19 mouse cellular contexts compared by ENCODE assay signal in genomic region chr12:85126986-85127603, GRCm38 (mm10). TPM values are rescaled to one million over a fixed set of nuclear protein-coding genes. Genes with fewer than 3 reads are reported as not detected.
A peak's percentile ranks its signal among the peaks of the same experiment; 100 is the strongest.
DNase-seq lines count a peak whose midpoint lies in the region; ATAC-seq lines count a peak whose summit lies in the region.
"Had no signal": no experiment of that assay in that cellular context is flagged by ENCODE, and none has a peak within 500 bp of the region (broad histone marks: within the 10 kb centered on the region; RNA-seq: fewer than 3 reads in every experiment).

No protein-coding gene starts in this region.

- no peak for ATAC-seq in kidney, embryonic 16.5 days (ENCODE audit: low FRiP score, low TSS enrichment)
- peak; percentile 58; the same call in 1 of the 2 replicates for ATAC-seq in megakaryocyte-erythroid progenitor cell, adult 5-6 weeks (replicated peaks; ENCODE audit: low FRiP score, low TSS enrichment, poor library complexity, severe bottlenecking)
- ATAC-seq: forebrain, embryonic 13.5 days had no signal

- no peak overlapping the region for H3K27ac ChIP-seq in kidney, embryonic 16.5 days (ENCODE audit: low read length)
- H3K27ac ChIP-seq in hindbrain, embryonic 10.5 days = no peak overlapping the region
- H3K27ac ChIP-seq: forebrain, embryonic 13.5 days; heart, embryonic 13.5 days; hindbrain, embryonic 12.5 days; limb, embryonic 12.5 days; stomach, postnatal 0 days had no signal

- no peak overlapping the region for H3K9ac ChIP-seq in kidney, embryonic 16.5 days (replicated peaks; ENCODE audit: low read length)
- H3K9ac ChIP-seq: forebrain, embryonic 13.5 days; heart, embryonic 13.5 days; hindbrain, embryonic 12.5 days; limb, embryonic 12.5 days; lung, embryonic 14.5 days had no signal

- no peak overlapping the region for H3K4me2 ChIP-seq in kidney, embryonic 16.5 days (replicated peaks; ENCODE audit: low read depth, low read length)
- H3K4me2 ChIP-seq: forebrain, embryonic 13.5 days; heart, embryonic 13.5 days; hindbrain, embryonic 12.5 days; limb, embryonic 12.5 days; lung, embryonic 14.5 days had no signal

- WGBS in kidney, embryonic 16.5 days = 87% methylated on average over 8 of the region's 8 CpGs
- WGBS in hindbrain, embryonic 10.5 days = 91% methylated on average over 8 of the region's 8 CpGs

- no peaks in the 10 kb centered on the region for H3K27me3 ChIP-seq in kidney, embryonic 16.5 days (ENCODE audit: insufficient read depth, low read length)
- no peaks in the 10 kb centered on the region for H3K27me3 ChIP-seq in hindbrain, embryonic 10.5 days (ENCODE audit: insufficient read depth, poor library complexity, severe bottlenecking)
- H3K27me3 ChIP-seq: forebrain, embryonic 13.5 days; heart, embryonic 13.5 days; hindbrain, embryonic 12.5 days; limb, embryonic 12.5 days had no signal

- no peak overlapping the region for H3K4me3 ChIP-seq in kidney, embryonic 16.5 days (ENCODE audit: low read length)
- no peak overlapping the region for H3K4me3 ChIP-seq in hindbrain, embryonic 10.5 days
- H3K4me3 ChIP-seq: forebrain, embryonic 13.5 days; heart, embryonic 13.5 days; hindbrain, embryonic 12.5 days; limb, embryonic 12.5 days had no signal

- peaks cover 78% of the 10 kb centered on the region for H3K36me3 ChIP-seq in kidney, embryonic 16.5 days (ENCODE audit: insufficient read depth, low read length)
- peaks cover 96% of the 10 kb centered on the region for H3K36me3 ChIP-seq in hindbrain, embryonic 10.5 days

- DNase-seq in kidney, adult 18-20 months = peak; percentile 58
- DNase-seq in Muller cell, postnatal 12 days (ENCODE audit: inconsistent ontology term) = peak; percentile 92
- DNase-seq in induced T-regulatory cell, adult 2 months (ENCODE audit: low read depth) = peak; percentile 56
- DNase-seq in right cerebral cortex, postnatal 4 days = no peak
- no peak for DNase-seq in embryo, embryonic 10 days (ENCODE audit: low spot score)
- no peak for DNase-seq in hindbrain, embryonic 10.5 days (ENCODE audit: low spot score)
- DNase-seq: adrenal gland, postnatal 36 days; cerebellum, adult 2 months; gastrocnemius, postnatal 14 days; lung, embryonic 14.5 days; spleen, adult 18-20 months; thymus, postnatal 4 days had no signal

- H3K9me3 ChIP-seq in kidney, embryonic 16.5 days (ENCODE audit: low read length) = no peaks in the 10 kb centered on the region
- no peaks in the 10 kb centered on the region for H3K9me3 ChIP-seq in hindbrain, embryonic 10.5 days
- H3K9me3 ChIP-seq: forebrain, embryonic 13.5 days; heart, embryonic 13.5 days; hindbrain, embryonic 12.5 days; limb, embryonic 12.5 days had no signal

- no peaks in the 10 kb centered on the region for H3K4me1 ChIP-seq in kidney, embryonic 16.5 days (ENCODE audit: insufficient read depth, low read length)
- no peaks in the 10 kb centered on the region for H3K4me1 ChIP-seq in hindbrain, embryonic 10.5 days (replicated peaks)
- H3K4me1 ChIP-seq: forebrain, embryonic 13.5 days; heart, embryonic 13.5 days; hindbrain, embryonic 12.5 days; limb, embryonic 12.5 days had no signal

RNA-seq across cellular contexts. Expression of gene Dlst, which starts 16.5 kb away (rescaled TPM):
- polyA plus RNA-seq in kidney, embryonic 16.5 days (2015; fragmentation: Nextera tagmentation; extraction: Ambion mirVana) = 153 TPM in 2 replicates
- 216 and 227 TPM in 2 replicates for total RNA-seq in megakaryocyte-erythroid progenitor cell, adult 5-6 weeks (2014; fragmentation: Nextera tagmentation)
- 230 and 281 TPM in 2 replicates for total RNA-seq in megakaryocyte-erythroid progenitor cell, adult 5-6 weeks (2017)
- polyA plus RNA-seq in hindbrain, embryonic 10.5 days (2016; fragmentation: Nextera tagmentation; extraction: Ambion mirVana) = 101 and 109 TPM in 2 replicates

RNA-seq across cellular contexts. Expression of gene Prox2, which starts 16.5 kb away (rescaled TPM):
- 3.7 and 4.9 TPM in 2 replicates for polyA plus RNA-seq in kidney, embryonic 16.5 days (2015; fragmentation: Nextera tagmentation; extraction: Ambion mirVana)
- 2.5 and 11.8 TPM in 2 replicates for total RNA-seq in megakaryocyte-erythroid progenitor cell, adult 5-6 weeks (2014; fragmentation: Nextera tagmentation)
- 4.3 and 8.3 TPM in 2 replicates for total RNA-seq in megakaryocyte-erythroid progenitor cell, adult 5-6 weeks (2017)
- polyA plus RNA-seq in hindbrain, embryonic 10.5 days (2016; fragmentation: Nextera tagmentation; extraction: Ambion mirVana) = 3.8 and 4.7 TPM in 2 replicates

RNA-seq across cellular contexts. Expression of gene Rps6kl1, which starts 24.0 kb away (rescaled TPM):
- polyA plus RNA-seq in kidney, embryonic 16.5 days (2015; fragmentation: Nextera tagmentation; extraction: Ambion mirVana) = 0.86 and 1.1 TPM in 2 replicates
- total RNA-seq in megakaryocyte-erythroid progenitor cell, adult 5-6 weeks (2014; fragmentation: Nextera tagmentation) = 0.35 TPM in 1 of 2 replicates, not detected in the other
- not detected in 2 replicates for total RNA-seq in megakaryocyte-erythroid progenitor cell, adult 5-6 weeks (2017)
- polyA plus RNA-seq in hindbrain, embryonic 10.5 days (2016; fragmentation: Nextera tagmentation; extraction: Ambion mirVana) = 3.7 and 3.8 TPM in 2 replicates

RNA-seq across cellular contexts. Expression of gene Pgf, which starts 50.5 kb away (rescaled TPM):
- polyA plus RNA-seq in kidney, embryonic 16.5 days (2015; fragmentation: Nextera tagmentation; extraction: Ambion mirVana) = 16.9 and 18.4 TPM in 2 replicates
- total RNA-seq in megakaryocyte-erythroid progenitor cell, adult 5-6 weeks (2014; fragmentation: Nextera tagmentation) = not detected in 2 replicates
- total RNA-seq in megakaryocyte-erythroid progenitor cell, adult 5-6 weeks (2017) = not detected in 2 replicates
- 5.8 and 8.0 TPM in 2 replicates for polyA plus RNA-seq in hindbrain, embryonic 10.5 days (2016; fragmentation: Nextera tagmentation; extraction: Ambion mirVana)

Comparison
In these comparisons a context has a peak if more than half of its experiments do, and no peak if none do; other contexts are left out.
1. DNase-seq: peak in kidney, adult 18-20 months (single experiment), Muller cell, postnatal 12 days (single experiment) and induced T-regulatory cell, adult 2 months (single experiment); none in right cerebral cortex, postnatal 4 days (single experiment), embryo, embryonic 10 days (single experiment) and hindbrain, embryonic 10.5 days (single experiment).